Mouse (Mus musculus) limb, embryonic 12.5 days (tissue): ENCODE measurements around the gene Tcam1. TPM values are rescaled to one million over a fixed set of nuclear protein-coding genes. Genes with fewer than 3 reads are reported as not detected.

Source experiments
- ATAC-seq: fragments of 200-750 bp; cut with Nextera tagmentation; 2 replicates; pipeline ENCODE4 v1.8.0; 2017; ENCODE audit warnings: low read depth, moderate TSS enrichment; ENCODE audit not compliant: insufficient number of reproducible peaks, insufficient read depth, low FRiP score, low TSS enrichment
- H3K27ac ChIP-seq: fragments of 300-500 bp; sonication (generic); 2 replicates; pipeline ENCODE4 v1.5.1; 2016; ENCODE audit warnings: mild to moderate bottlenecking, moderate library complexity
- H3K27me3 ChIP-seq: fragments of 300-500 bp; sonication (generic); 2 replicates; pipeline ENCODE4 v1.6.1; 2016; ENCODE audit warnings: mild to moderate bottlenecking, moderate library complexity
- H3K36me3 ChIP-seq: fragments of 300-500 bp; sonication (generic); 2 replicates; pipeline ENCODE4 v1.6.1; 2016; ENCODE audit warnings: mild to moderate bottlenecking, moderate library complexity
- H3K4me1 ChIP-seq: fragments of 300-500 bp; sonication (generic); replicated peaks from 2 replicates; pipeline ENCODE4 v1.6.1; 2016
- H3K4me2 ChIP-seq: fragments of 300-500 bp; sonication (generic); 2 replicates; pipeline ENCODE4 v1.6.1; 2016; ENCODE audit warnings: mild to moderate bottlenecking, moderate library complexity
- H3K4me3 ChIP-seq: fragments of 300-500 bp; sonication (generic); replicated peaks from 2 replicates; pipeline ENCODE4 v1.5.1; 2016; ENCODE audit warnings: mild to moderate bottlenecking
- H3K9ac ChIP-seq: fragments of 300-500 bp; sonication (generic); replicated peaks from 2 replicates; pipeline ENCODE4 v1.6.1; 2016; ENCODE audit warnings: mild to moderate bottlenecking, moderate library complexity
- H3K9me3 ChIP-seq: fragments of 300-500 bp; sonication (generic); 2 replicates; pipeline ENCODE4 v1.6.1; 2016; ENCODE audit warnings: mild to moderate bottlenecking, moderate library complexity
- WGBS: fragments of 180-500 bp; shearing (Covaris S2); methylation state at CpG from one replicate; pipeline ENCODE4 v1.1.7; 2016; 5-methylcytosine and 5-hydroxymethylcytosine counted together
- polyA plus RNA-seq: library from polyadenylated mRNA; unstranded; fragments of >200 nt; fragmentation: Nextera tagmentation; extraction: Ambion mirVana; gene quantifications from 2 replicates; pipeline ENCODE4 v1.2.1, GENCODE M21; 2016

The Tcam1 gene
- polyA plus RNA-seq, 1 experiment from 2014 or later = 0.30 TPM

DNA sequence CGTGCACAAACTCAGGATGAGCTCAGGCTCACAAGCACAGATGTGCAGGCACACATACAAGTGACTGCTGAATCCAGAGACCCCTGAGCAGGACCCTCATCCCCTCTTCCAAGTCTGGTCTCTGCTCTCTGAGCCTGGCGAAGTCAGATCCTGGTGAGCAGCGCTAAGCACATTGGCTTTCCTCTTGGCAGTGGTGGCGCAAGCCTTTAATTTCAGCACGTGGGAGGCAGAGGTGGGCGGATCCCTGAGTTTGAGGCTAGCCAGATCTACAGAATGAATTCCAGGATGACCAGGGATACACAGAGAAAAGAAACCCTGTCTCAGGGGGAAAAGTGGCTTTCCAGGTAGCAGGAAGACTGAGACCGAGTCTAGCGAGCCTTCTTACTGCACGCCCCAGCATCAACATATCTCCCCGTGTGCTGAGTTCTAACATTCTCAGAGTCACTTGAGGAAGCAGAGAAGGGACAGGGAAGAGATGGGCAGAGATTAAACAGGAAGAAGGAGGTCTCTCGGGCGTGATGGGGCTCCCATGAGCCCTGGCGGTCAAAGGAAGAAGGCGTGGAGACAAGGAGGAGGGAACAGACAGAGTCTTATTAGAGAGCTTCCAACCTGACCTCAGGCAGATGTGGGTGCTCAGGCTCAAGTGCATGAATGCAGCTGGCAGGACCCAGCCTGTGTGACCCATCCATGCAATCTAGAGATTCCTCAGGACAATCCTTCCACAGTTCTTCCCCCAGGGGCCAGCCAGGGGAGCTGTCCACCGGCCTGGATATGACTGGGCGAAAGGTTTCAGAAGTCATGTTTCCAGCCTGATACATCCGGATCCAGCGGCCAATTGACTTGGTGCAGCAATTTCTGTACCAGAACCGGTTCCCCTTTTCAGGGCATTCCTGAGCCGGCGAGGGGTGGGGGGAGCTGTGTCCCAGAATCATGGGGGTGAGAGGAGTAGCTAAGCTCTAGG is 42.2 kb downstream of the Tcam1 start:
- 69% methylated on average over 21 of the region's 21 CpGs for WGBS
- H3K27me3 ChIP-seq = no peaks in the 10 kb centered on the region

GRCm38 (mm10) chr11:106324858-106325257 is 48.4 kb downstream of the Tcam1 start:
- peaks cover 17% of the 10 kb centered on the region for H3K4me1 ChIP-seq
- WGBS = 89% methylated on average over 5 of the region's 5 CpGs
- no peaks in the 10 kb centered on the region for H3K27me3 ChIP-seq
- H3K4me3 ChIP-seq = no peak overlapping the region
- H3K9ac ChIP-seq = no peak overlapping the region
- H3K27ac ChIP-seq = no peak overlapping the region
- H3K36me3 ChIP-seq = no peaks in the 10 kb centered on the region
- no peaks in the 10 kb centered on the region for H3K9me3 ChIP-seq
- H3K4me2 ChIP-seq = no peak overlapping the region
- ATAC-seq = no peak

More for the DNA sequence above, 42.2 kb downstream of the Tcam1 start:
- Histone ChIP-seq H3K27ac (0 out of 2 replicates have a peak overlapping the region, but pooled peaks have one; percentile 56), H3K4me3 (no peak overlapping the region), H3K4me1 (peaks cover 51% of the 10 kb centered on the region), H3K9me3 (no peaks in the 10 kb centered on the region), H3K36me3 (no peaks in the 10 kb centered on the region), H3K4me2 (no peak overlapping the region), H3K9ac (no peak overlapping the region)
- ATAC-seq = no peak

DNA sequence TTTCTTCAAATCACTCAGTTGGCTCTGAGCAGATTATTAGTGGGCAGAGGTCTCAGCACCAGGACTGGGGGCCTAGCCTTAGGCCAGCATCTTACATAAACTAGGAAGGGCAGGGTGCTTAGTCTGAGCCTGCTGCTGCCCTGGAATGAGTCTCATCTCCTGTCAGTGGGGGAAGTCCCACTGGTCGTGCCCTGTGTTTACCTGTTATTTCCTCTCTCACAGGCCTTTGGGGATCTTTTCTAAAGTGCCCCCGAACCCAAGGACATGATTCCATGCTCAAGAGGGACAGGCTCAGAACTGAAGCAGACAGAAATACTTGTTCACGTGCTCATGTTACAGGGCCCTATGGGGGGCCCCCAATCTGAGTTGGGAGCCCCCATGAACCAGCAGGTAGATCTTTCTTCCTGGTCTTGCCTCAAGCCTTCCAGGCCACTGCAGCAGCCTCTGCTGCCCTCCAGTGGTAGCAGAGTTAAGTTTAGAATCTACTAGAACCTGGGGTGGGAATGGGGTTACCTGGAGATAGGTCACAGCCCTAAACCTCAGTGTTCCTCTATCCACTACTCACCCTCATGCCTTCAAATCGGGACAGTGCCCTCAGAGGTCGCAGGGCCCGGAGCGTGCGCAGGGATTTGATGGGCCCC is 49.2 kb downstream of the Tcam1 start:
- H3K9ac ChIP-seq = no peak overlapping the region
- H3K4me1 ChIP-seq = peaks cover 17% of the 10 kb centered on the region
- no peaks in the 10 kb centered on the region for H3K36me3 ChIP-seq
- no peak for ATAC-seq
- H3K4me3 ChIP-seq = no peak overlapping the region
- H3K27ac ChIP-seq = no peak overlapping the region
- H3K27me3 ChIP-seq = no peaks in the 10 kb centered on the region
- no peaks in the 10 kb centered on the region for H3K9me3 ChIP-seq
- WGBS = 64% methylated on average over 8 of the region's 8 CpGs
- no peak overlapping the region for H3K4me2 ChIP-seq

- WGBS = 84% methylated on average over 8 of the region's 8 CpGs
- no peak overlapping the region for H3K4me3 ChIP-seq
- H3K9ac ChIP-seq = no peak overlapping the region
These were observed 50.0 kb downstream of the Tcam1 start for GRCm38 (mm10) chr11:106326475-106326874.

GRCm38 (mm10) chr11:106328521-106328920 is 52.0 kb downstream of the Tcam1 start:
- Histone ChIP-seq H3K9me3 (no peaks in the 10 kb centered on the region), H3K4me2 (no peak overlapping the region), H3K4me3 (no peak overlapping the region), H3K9ac (no peak overlapping the region), H3K27me3 (no peaks in the 10 kb centered on the region), H3K36me3 (no peaks in the 10 kb centered on the region), H3K27ac (no peak overlapping the region), H3K4me1 (peaks cover 17% of the 10 kb centered on the region)
- WGBS = 50% methylated on average over 5 of the region's 5 CpGs
- ATAC-seq = no peak

More at GRCm38 (mm10) chr11:106326475-106326874, 50.0 kb downstream of the Tcam1 start:
- Histone ChIP-seq H3K9me3 (no peaks in the 10 kb centered on the region), H3K36me3 (no peaks in the 10 kb centered on the region), H3K27me3 (no peaks in the 10 kb centered on the region), H3K27ac (no peak overlapping the region), H3K4me2 (no peak overlapping the region), H3K4me1 (peaks cover 17% of the 10 kb centered on the region)
- no peak for ATAC-seq

DNA sequence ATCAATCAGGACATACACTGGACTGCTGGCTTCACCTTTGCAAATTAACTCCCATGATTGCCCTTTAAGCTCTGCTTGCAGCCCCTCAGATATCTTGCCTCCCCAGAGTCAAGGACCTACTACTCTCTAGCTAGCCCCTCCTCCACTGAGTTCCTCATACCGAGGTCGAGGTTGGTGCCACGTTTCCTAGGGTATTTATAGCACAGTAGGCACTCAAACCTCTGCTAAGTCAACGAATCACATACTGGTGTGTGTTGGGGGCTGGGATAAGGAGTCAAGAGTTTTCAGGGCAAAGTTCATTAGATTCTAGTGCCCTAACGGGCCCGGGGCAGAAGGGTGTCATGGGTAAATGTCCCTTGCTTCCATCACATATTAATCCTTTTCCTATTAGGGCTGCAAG is 52.7 kb downstream of the Tcam1 start:
- no peaks in the 10 kb centered on the region for H3K9me3 ChIP-seq
- no peaks in the 10 kb centered on the region for H3K36me3 ChIP-seq
- no peak overlapping the region for H3K9ac ChIP-seq
- peaks cover 19% of the 10 kb centered on the region for H3K4me1 ChIP-seq
- 61% methylated on average over 6 of the region's 6 CpGs for WGBS
- H3K27ac ChIP-seq = no peak overlapping the region
- H3K27me3 ChIP-seq = no peaks in the 10 kb centered on the region
- H3K4me3 ChIP-seq = no peak overlapping the region
- ATAC-seq = no peak
- H3K4me2 ChIP-seq = no peak overlapping the region

DNA sequence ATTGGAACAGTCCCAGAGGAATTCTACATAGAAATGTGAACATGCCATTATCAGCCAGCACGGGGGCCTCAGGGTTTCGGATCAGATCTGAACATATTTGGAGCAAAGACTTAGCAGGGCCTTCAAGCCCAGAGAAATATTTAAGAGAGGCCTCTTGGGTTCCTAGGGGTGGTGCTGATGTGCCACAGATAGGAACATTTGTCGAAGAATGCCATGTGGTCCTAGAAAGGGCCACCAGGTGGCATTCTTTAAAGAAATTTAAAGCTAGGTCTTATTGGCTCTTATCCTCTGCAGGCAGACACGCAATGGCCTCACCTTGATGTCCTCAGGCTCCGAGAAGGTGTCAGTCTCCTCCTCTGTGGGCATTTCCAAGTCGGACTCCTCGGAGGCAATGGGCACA is 53.2 kb downstream of the Tcam1 start:
- Histone ChIP-seq H3K9ac (no peak overlapping the region), H3K4me3 (no peak overlapping the region), H3K27me3 (no peaks in the 10 kb centered on the region), H3K4me1 (peaks cover 19% of the 10 kb centered on the region), H3K9me3 (no peaks in the 10 kb centered on the region), H3K27ac (no peak overlapping the region), H3K36me3 (no peaks in the 10 kb centered on the region), H3K4me2 (no peak overlapping the region)
- ATAC-seq = no peak
- WGBS = 64% methylated on average over 7 of the region's 7 CpGs

GRCm38 (mm10) chr11:106332458-106332857 is 56.0 kb downstream of the Tcam1 start:
- Histone ChIP-seq H3K4me2 (no peak overlapping the region), H3K27ac (no peak overlapping the region), H3K4me1 (peaks cover 15% of the 10 kb centered on the region), H3K36me3 (no peaks in the 10 kb centered on the region), H3K9ac (no peak overlapping the region), H3K4me3 (no peak overlapping the region), H3K9me3 (no peaks in the 10 kb centered on the region), H3K27me3 (no peaks in the 10 kb centered on the region)
- ATAC-seq = no peak
- 52% methylated on average over 4 of the region's 4 CpGs for WGBS

DNA sequence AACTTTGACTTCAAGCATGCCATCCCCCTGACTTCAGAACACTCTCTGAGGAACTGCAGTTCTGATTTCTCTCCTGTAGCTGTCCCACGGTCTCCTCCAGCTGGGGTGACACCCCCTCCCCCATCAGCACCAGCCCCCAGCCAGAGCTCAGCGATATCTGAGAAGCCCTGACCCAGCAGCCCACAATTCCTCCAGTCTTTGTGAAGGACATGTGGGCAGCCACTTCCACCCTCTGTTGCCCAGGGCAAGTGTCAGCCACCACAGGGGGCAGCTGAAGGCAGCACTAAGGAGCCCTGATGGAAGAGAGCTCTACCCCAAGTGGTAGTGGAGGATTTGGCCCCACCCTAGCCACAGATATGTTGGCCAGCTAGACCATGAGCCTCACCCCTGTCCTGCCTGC is 57.6 kb downstream of the Tcam1 start:
- no peak for ATAC-seq
- no peak overlapping the region for H3K27ac ChIP-seq
- H3K36me3 ChIP-seq = no peaks in the 10 kb centered on the region
- no peak overlapping the region for H3K9ac ChIP-seq
- H3K4me3 ChIP-seq = no peak overlapping the region
- H3K27me3 ChIP-seq = 0 out of 2 replicates have a peak, but pooled peaks cover 3% of the 10 kb centered on the region
- peaks cover 12% of the 10 kb centered on the region for H3K4me1 ChIP-seq
- 12% methylated on average over 2 of the region's 2 CpGs for whole genome bisulfite sequencing
- H3K4me2 ChIP-seq = no peak overlapping the region
- H3K9me3 ChIP-seq = no peaks in the 10 kb centered on the region

GRCm38 (mm10) chr11:106338029-106338428 is 61.6 kb downstream of the Tcam1 start:
- no peak overlapping the region for H3K9ac ChIP-seq
- no peak for ATAC-seq
- H3K36me3 ChIP-seq = no peaks in the 10 kb centered on the region
- no peak overlapping the region for H3K4me2 ChIP-seq
- peaks cover 7% of the 10 kb centered on the region; the same call in 1 of the 2 replicates for H3K4me1 ChIP-seq
- no peak overlapping the region for H3K4me3 ChIP-seq
- 0 out of 2 replicates have a peak, but pooled peaks cover 3% of the 10 kb centered on the region for H3K27me3 ChIP-seq
- no peaks in the 10 kb centered on the region for H3K9me3 ChIP-seq
- no peak overlapping the region for H3K27ac ChIP-seq
- 76% methylated on average over 5 of the region's 5 CpGs for WGBS
